Mouse (Mus musculus) C2C12 (cell line): ENCODE data around the gene Nuak2.

Experiments used
- CEBPB ChIP-seq: IDR thresholded peaks from one replicate; pipeline ENCODE4 v1.6.1; 2011; ENCODE audit warnings: low read depth, mild to moderate bottlenecking, control low read depth, moderate library complexity
- CTCF ChIP-seq: IDR thresholded peaks from one replicate; pipeline ENCODE4 v1.5.1; 2011; ENCODE audit not compliant: control insufficient read depth, insufficient read depth, insufficient read length
- MAX ChIP-seq: IDR thresholded peaks from one replicate; pipeline ENCODE4 v1.6.1; 2011; ENCODE audit warnings: mild to moderate bottlenecking, control low read depth
- MYOD1 ChIP-seq: IDR thresholded peaks from one replicate; pipeline ENCODE4 v1.6.1; 2011; ENCODE audit warnings: low read depth; ENCODE audit not compliant: control insufficient read depth, insufficient read length
- MYOG ChIP-seq: IDR thresholded peaks from one replicate; pipeline ENCODE4 v1.6.1; 2011; ENCODE audit not compliant: control insufficient read depth, insufficient read length; ENCODE audit errors: extremely low read depth
- USF1 ChIP-seq: IDR thresholded peaks from one replicate; pipeline ENCODE4 v1.6.1; 2011; ENCODE audit warnings: low read depth, mild to moderate bottlenecking, control low read depth, moderate library complexity

- TF ChIP-seq CTCF = no peak
- no peak for TF ChIP-seq CEBPB
- no peak for TF ChIP-seq MYOG
- TF ChIP-seq MAX = no peak
- TF ChIP-seq USF1 = no peak
- no peak for TF ChIP-seq MYOD1
Observed at GRCm38 (mm10) chr1:132334178-132334801, 18.4 kb downstream of the Nuak2 start.
